Mouse (Mus musculus) erythroblast, embryonic 14.5 days (primary cell): ENCODE measurements around the gene Nr0b2.

ENCODE experiments used
- GATA1 ChIP-seq: IDR thresholded peaks from 2 replicates; pipeline ENCODE4 v1.6.1; 2012; ENCODE audit warnings: low read length, inconsistent platforms, mixed read lengths
- TAL1 ChIP-seq: IDR thresholded peaks from 3 replicates; pipeline ENCODE4 v1.6.1; 2012; ENCODE audit warnings: low read length, inconsistent platforms, mixed read lengths

- TF ChIP-seq TAL1 (no peak), GATA1 (no peak)
Observed at GRCm38 (mm10) chr4:133599116-133599515, 45.9 kb downstream of the Nr0b2 start.
